In the genomic region with DNA sequence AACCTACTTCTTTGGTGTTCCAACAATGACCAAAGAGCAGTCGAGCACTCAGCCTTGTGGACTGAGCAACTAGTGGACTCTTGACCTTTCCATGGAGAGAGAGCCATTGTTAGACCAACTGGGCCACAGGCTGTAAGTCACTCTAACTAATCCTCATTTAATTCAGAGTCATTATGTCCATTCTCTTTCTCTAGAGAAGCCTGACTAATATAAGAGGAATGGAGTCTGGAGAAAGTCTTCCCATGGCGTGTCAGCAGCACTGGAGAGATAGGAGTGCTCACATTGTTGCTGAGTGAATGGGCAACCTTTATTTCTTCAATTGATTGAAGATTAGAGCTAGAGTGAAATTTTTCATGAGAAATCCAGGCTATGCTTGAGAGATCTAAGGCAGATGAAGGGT, we compare ENCODE assay signal across 24 mouse cellular contexts. TPM values are rescaled to one million over a fixed set of nuclear protein-coding genes. Genes with fewer than 3 reads are reported as not detected.
DNase-seq lines count a peak whose midpoint lies in the region; ATAC-seq and TF ChIP-seq lines count a peak whose summit lies in the region.
"Had no signal": no experiment of that assay in that cellular context is flagged by ENCODE, and none has a peak within 500 bp of the region (broad histone marks: within the 10 kb centered on the region; RNA-seq: fewer than 3 reads in every experiment).

No protein-coding gene starts in this region.

- H3K4me3 ChIP-seq in kidney, adult 2 months (ENCODE audit: insufficient read depth, low read depth, low read length) = no peak overlapping the region

- CTCF ChIA-PET in Patski (lab: Charles Lee) = no interaction called here

- POLR2A ChIA-PET in Patski (lab: Charles Lee) = interaction anchor here (1.6 kb wide), 1 partner anchor 10 kb away, joined by 7 read pairs; no protein-coding TSS in a partner anchor

- no peak overlapping the region for H3K27ac ChIP-seq in kidney, adult 2 months (ENCODE audit: insufficient read depth, low read depth, low read length)

- H3K36me3 ChIP-seq in kidney, adult 2 months (ENCODE audit: control insufficient read depth, insufficient read depth, low read length) = no peaks in the 10 kb centered on the region
- H3K36me3 ChIP-seq: G1E had no signal

- in situ Hi-C loops in Patski (cut with MboI; ENCODE audit: low pct_unique_long_range_greater_than_20kb) = no loop called here

- DNase-seq in kidney, adult 2 months = peak; percentile 61
- DNase-seq in kidney, postnatal 10 days = no peak
- DNase-seq in kidney, adult 9 months = peak; percentile 42
- DNase-seq in kidney, adult 18-20 months = no peak
- peak; percentile 78 for DNase-seq in Muller cell, postnatal 12 days (ENCODE audit: inconsistent ontology term)
- DNase-seq in Patski (ENCODE audit: low read depth, low spot score) = no peak
- no peak for DNase-seq in adrenal gland, adult (ENCODE audit: inconsistent age in 2 of 2, low spot score in 1 of 2)
- DNase-seq in thymus, adult 18-20 months = no peak
- DNase-seq: adrenal gland, adult 2 months; adrenal gland, adult 8-10 months; adrenal gland, postnatal 10 days; adrenal gland, postnatal 14 days; adrenal gland, postnatal 25 days; adrenal gland, postnatal 36 days; B cell, adult 2 months; cerebellum, adult 11 months; cerebellum, adult 11-12 months; cerebellum, adult 18-20 months; cerebellum, adult 2 months; cerebellum, adult 8-10 months had no signal

- TF ChIP-seq CTCF in kidney, adult 2 months (conservative IDR thresholded peaks at IDR 0.05; ENCODE audit: insufficient read depth, insufficient read length, low read depth, low read length) = no peak
- TF ChIP-seq CTCF in Patski (IDR thresholded peaks at IDR 0.05) = no peak

- 68% methylated on average over 2 of the region's 2 CpGs for WGBS in kidney, adult 2 months

- no peaks in the 10 kb centered on the region for H3K27me3 ChIP-seq in kidney, adult 2 months (replicated peaks; ENCODE audit: control insufficient read depth, insufficient read depth, low read length)
- H3K27me3 ChIP-seq in Patski = no peaks in the 10 kb centered on the region
- H3K27me3 ChIP-seq: CH12.LX had no signal

- TF ChIP-seq POLR2A in kidney, adult 2 months (IDR thresholded peaks at IDR 0.05; ENCODE audit: low read depth, low read length) = no peak

- H3K4me1 ChIP-seq in kidney, adult 2 months (ENCODE audit: control insufficient read depth, insufficient read depth, low read length) = no peaks in the 10 kb centered on the region

- peak; percentile 62 for ATAC-seq in Patski
- ATAC-seq: activated CD4-positive, CD25-positive, alpha-beta regulatory T cell, adult 4 months; CD4-positive, CD25-positive, alpha-beta regulatory T cell, adult 4 months had no signal

RNA-seq across cellular contexts. Expression of gene Ddr2, which starts 14.1 kb away (rescaled TPM):
- 9.5 and 9.7 TPM in 2 replicates for polyA plus RNA-seq in kidney, adult 2 months (2012; rRNA removed)
- polyA plus RNA-seq in Patski (2021) = 0.32 TPM
- polyA plus RNA-seq: CD4-positive, CD25-positive, alpha-beta regulatory T cell, adult 4 months; G1E had no signal

RNA-seq across cellular contexts. Expression of gene Uap1, which starts 50.1 kb away (rescaled TPM):
- 31.6 and 34.3 TPM in 2 replicates for polyA plus RNA-seq in kidney, adult 2 months (2012; rRNA removed)
- 75.2 TPM for polyA plus RNA-seq in Patski (2021)

Comparison
In these comparisons a context has a peak if more than half of its experiments do, and no peak if none do; other contexts are left out.
1. DNase-seq: peak in kidney, adult 2 months (single experiment), kidney, adult 9 months (single experiment) and Muller cell, postnatal 12 days (single experiment); none in kidney, postnatal 10 days (single experiment), kidney, adult 18-20 months (single experiment), Patski (single experiment), adrenal gland, adult (0 of 2) and thymus, adult 18-20 months (0 of 2).